Mouse (Mus musculus): ENCODE measurements at regions not wholly inside any gene's neighbourhood (a gene's known extent, or its start where the extent isn't known, plus 50 kb on each side); places are given as distances from the start of the nearest gene placed in this dataset.
A peak's percentile ranks its signal among the peaks of the same experiment; 100 is the strongest.
"Not testable (repeated sequence)": the region's sequence is repeated elsewhere in the genome, so short reads cannot be mapped to it uniquely, and the experiment has no call there.

- DNase-seq, result no peak
These were observed 117.9 kb upstream of the Cpsf6 start for GRCm38 (mm10) chr10:117497565-117498256.

DNA sequence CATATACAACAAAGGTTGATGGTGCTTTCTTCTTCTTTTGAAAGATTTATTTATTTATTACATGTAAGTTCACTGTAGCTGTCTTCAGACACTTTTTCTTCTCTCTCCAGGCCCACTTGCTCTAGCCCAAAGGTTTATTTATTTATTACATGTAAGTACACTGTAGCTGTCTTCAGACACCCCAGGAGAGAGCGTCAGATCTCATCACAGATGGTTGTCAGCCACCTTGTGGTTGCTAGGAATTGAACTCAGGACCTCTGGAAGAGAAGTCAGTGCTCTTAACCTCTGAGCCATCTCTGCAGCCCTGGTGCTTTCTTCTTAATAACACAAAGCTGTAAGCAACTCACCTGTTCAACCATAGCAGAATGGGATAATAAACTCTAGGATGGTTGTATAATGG, 117.3 kb upstream of the Cpsf6 start:
- not testable (repeated sequence) for DNase-seq

DNA sequence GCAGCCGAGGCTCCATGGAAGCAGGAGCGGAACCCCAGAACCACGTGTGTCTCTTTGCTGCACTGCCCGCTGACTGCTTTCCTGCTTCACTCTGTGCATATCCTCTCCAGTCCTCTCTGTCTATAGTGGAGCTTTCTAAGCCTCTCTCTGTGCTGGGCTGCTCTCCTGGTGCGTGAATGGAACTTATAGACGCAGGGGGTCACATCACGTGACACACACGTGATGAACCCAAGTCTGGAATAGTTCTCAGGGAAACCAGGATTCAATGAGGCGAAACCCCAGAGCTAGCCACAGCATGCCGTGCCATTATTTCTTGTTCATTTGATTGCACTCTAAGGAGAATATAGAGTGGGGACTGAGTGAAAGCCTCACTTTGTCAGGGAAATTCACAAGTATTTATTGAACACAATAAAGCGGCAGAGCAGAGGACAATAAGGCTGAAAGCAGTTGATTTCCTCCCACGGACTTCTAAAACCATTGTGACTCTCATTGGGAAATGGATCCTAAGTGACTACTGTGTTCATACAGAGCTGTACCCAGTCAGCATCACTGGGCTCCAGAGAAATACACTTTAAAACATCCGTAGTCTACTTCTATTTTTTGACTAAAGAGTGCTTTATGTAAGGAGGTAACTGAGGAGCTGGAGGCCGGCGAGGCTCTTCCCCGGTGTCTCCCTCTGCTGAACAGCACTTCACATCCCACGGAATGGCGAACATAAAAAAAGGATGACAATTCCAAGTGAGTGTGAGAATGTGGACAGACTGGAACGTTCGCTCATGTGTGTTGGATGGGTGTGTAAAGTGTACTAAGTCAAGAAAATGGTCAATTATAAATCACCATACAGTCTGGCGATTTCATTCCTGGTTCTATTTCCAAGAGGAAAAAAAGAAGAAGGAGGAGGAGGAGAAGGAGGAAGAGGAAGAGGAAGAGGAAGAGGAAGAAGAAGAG, 116.5 kb upstream of the Cpsf6 start:
- no peak for DNase-seq

DNA sequence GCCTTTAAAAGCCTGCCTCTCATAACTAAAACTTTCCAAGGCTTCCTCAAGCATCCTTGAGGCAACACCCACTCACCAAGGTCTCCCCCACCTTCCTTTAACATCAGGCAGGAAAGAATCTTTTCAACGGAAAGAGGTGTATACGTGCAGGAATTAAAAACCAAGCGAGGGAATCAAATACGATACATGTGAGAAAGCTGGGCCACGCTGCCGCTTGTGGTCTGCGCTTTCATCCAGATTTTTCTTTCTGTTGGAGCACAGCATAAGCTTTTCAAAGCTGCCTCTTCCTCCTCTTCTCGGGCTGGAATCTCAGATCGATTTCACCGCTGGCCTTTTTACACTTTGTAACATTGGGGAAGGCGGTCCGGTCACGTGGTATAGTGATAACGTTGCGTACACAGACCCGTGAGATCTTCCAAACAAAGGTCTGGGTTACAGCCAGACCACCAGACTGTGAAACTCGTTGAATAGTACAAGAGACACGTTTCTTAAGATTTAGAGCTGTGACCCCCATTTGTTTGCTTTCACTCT, 114.4 kb upstream of the Cpsf6 start:
- DNase-seq, result peak; percentile 30

- no peak for DNase-seq
These were observed 114.0 kb upstream of the Cpsf6 start for GRCm38 (mm10) chr10:117493824-117494121.

DNA sequence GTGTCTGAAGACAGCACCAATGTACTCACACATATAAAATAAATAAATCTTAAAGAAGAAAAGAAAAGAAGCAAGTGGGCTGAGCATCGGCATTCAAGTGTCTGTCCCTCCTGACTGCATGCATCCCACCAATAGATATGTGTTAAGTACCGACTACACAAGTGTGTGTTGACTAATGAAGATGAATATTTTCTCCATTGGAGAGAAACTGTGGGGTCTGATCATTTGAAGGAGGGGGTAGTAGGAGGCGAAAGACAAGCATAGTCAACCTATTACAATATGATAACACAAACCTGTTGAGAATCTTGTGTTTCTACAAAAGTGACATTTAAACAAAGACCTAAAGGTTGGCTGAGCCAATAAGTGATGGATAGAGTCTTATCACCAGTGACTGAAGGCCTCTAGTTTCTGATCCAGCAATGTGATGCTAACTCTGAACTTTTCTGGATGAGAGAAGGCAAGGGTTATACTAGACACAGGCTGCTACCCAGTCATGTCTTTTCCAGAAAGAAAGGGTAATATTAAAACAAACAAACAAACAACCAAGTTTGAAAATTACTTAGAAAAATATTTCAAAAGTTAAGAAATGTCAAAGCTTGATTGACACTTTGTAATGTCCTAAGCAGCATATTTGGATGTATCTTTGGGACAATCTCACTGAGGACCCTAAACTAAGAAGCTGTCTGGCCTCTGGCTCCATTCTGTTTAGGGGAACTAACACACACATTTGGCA, 113.4 kb upstream of the Cpsf6 start:
- no peak for DNase-seq

GRCm38 (mm10) chr10:117492391-117492990, 112.7 kb upstream of the Cpsf6 start:
- DNase-seq, result no peak

DNA sequence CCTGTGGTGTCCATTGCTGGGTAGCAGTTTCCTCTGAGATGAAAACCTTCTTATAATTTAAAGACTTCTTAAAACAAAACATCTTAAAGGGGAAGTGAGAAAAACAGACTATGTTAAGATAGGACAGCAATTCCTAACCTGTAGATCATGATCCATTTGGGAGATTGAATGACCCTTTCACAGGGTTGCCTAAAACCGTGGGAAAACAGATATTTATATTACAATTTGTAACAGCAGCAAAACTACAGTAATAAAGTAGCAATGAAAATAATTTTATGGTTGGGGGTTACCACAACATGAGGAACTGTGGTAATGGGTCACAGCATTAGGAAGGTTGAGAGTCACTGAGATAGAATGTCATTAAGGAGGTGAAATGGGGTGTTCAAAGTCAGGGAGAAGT, 111.9 kb upstream of the Cpsf6 start:
- no peak for DNase-seq

DNA sequence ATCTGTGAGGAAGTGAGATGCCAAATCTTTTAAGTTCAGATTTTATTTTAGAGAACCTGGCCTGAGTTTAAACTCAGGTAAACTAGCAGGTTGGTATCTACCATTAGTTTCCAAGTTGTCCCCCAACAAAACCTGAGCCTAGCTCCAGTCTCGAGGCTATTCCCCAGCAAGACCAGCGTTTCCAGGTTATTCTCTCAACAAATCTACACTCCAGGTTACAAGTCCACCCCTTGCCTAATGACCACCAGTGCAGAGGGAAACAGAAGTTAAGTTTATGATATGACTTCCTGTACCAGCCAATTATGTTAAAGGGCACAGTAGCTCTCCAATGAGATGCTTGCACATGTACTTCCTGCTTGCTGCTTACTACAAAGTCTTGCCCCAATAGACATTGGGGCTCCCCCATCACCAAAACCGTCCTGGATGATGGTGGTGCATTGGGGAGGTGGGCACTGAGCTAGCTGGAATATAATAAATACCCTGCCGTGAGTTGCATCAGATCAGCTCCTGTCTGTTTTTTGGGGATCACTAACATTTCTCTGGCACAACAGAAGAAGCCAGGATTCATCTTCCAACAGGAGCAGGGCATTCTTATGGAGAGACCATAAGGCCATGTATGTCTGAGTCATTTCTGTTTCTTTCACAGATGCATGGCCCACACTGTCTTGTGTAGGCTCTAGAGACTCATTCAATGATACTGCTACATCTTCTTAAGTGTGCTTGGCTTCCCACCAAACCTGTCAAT, 111.2 kb upstream of the Cpsf6 start:
- DNase-seq, result no peak

DNA sequence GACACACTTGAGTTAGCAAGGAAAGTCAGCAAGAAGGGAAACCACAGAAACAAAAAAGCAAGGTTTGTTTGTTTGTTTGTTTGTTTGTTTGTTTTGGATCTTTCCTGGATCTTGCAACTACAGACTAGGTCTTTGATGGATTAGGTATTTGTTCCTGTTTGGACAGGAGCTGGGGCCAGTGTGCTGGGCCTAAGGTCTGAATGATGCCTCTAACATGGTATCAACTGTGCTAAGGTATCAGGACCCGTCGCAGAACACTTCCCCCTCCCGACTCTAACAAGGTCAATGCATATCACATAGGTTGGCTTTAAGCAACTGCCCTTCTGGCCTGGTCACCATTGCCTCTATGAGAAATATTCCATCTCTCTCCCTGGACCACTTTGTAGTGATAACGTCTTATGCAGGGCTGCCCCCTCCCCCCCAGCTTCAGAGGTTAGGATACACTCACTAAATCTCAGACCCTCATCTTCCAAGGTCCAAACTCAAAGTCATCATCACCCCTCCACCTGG, 103.3 kb upstream of the Cpsf6 start:
- no peak for DNase-seq

- no peak for DNase-seq
These were observed 102.5 kb upstream of the Cpsf6 start for GRCm38 (mm10) chr10:117482361-117482760.

GRCm38 (mm10) chr10:117481341-117481990, 101.7 kb upstream of the Cpsf6 start:
- DNase-seq, result no peak

DNA sequence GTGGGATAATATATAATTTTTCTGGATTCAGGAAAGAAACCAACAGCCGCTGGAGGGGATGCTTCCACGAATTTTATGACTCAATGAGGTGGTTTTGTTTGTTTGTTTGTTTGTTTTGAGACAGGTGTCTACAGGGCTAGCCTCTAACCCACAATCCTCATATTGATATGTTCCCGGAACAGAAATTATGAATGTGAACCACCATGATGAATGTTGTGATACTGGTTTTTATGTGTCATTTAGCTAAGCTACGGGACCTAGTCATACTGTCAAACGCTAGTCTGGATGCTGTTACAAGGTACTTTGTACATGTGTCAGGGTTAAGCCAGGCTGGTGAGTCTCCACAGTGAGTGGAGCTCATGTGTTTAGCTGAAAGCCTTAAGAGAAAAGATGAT, 100.6 kb upstream of the Cpsf6 start:
- no peak for DNase-seq

GRCm38 (mm10) chr10:117479721-117480455, 100.1 kb upstream of the Cpsf6 start:
- DNase-seq, result no peak

DNA sequence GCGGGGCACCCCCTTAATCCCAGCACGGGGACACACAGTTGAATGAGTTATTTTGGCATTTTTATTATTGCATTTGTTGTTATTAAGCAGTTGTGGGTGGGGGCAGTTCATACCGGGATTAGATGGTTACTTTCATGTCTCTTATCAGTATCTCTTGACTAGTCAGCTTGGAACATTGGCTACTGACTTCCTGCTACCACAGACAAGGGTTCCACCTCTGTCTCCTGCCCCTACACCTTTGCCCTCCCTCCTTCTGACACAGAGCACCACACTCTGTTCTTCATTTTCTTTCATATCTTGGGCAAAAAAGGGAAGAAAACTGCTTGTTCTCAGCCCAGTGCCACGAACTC, 99.1 kb upstream of the Cpsf6 start:
- DNase-seq, result no peak

DNA sequence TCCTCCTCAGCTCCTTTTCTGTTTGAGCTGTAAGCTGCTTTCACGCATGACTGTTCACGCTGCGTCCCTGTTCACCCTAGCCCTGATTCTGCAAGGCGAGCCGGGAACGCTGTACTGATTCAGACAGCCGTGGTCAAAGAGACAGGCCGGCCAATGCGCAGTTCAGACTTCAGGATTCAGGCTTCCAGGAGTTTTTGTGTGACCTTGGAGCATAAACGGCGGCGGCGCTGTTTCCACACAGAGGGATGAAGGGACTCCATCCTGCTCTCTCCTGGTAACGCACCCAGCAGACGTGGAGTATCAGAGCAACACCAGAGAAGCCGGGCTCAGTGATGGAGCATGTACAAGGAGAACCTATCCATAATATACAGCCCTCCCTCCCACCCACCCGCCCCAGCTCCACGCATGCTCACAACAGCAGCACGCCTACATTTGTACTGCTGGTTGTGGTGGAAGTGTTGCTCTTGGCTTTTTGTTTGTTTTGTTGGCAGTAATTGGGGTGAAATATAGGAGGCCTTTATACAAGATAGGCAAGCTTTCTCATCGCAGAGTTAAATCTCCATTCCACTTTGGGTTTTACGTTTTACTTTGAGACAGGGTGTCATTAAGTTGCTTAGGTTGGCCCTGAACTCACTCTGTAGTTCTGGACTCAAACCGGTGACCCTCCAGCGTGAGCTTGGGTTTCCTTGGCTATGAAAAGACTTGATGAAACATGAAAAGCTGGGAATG, 98.6 kb upstream of the Cpsf6 start:
- no peak for DNase-seq

GRCm38 (mm10) chr10:117477331-117478201, 97.8 kb upstream of the Cpsf6 start:
- DNase-seq, result no peak

DNA sequence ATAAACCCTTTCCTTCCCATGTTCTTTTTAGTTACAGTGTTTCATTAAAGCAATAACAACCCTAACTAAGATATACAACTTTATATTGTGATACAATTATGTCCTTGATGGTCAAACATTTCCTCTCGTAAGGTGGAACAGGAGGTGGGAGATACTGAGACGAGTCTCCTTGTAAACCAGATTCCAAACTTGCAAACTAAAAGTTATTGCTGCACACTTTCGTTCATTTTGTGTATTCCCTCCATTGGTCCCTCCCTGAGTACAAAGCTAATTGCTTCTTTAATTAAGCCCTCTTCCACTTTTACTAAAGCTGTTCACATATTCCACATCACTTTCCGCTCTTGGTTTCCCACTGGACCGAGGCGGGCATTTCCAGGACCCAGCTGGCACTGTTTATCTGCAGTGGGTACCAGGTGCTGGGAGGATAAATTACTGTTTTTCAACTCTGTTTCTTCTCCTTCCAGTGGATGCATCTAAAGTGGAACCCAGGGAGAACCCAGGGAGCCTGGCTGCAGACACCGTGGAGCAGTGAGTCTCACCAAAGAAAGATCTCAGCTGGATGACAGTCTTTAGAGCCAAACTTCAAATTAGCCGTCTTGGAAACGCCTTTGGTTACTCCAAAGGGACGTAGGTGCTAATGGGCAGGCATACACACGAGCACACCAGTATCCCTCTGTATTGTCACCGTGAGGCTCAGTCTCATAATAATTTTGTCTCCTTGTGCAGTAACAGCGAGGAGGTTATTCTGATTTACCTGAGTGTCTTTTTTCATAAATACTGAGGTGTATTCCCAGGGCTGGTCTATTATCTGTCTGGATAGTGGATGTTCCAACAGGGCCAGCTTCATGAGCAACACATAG, 95.5 kb upstream of the Cpsf6 start:
- no peak for DNase-seq
